Mouse (Mus musculus) cerebral cortex, adult 2 months (tissue): ENCODE measurements around the gene Sds.

Source experiments
- WGBS: fragments of 180-500 bp; shearing (Covaris S2); methylation state at CpG from one replicate; pipeline ENCODE4 v1.1.7; 2018; 5-methylcytosine and 5-hydroxymethylcytosine counted together

The Sds gene

GRCm38 (mm10) chr5:120476296-120476695 is at the start of gene Sds:
Gene Sds, plus strand, starts transcription at chr5:120476526.
- 22% methylated on average over 13 of the region's 13 CpGs for WGBS

GRCm38 (mm10) chr5:120426572-120426971 is 49.8 kb upstream of the Sds start:
- 4% methylated on average over 10 of the region's 10 CpGs for WGBS

GRCm38 (mm10) chr5:120427451-120427938 is 48.8 kb upstream of the Sds start:
- 2% methylated on average over 33 of the region's 33 CpGs for WGBS

GRCm38 (mm10) chr5:120428189-120428838 is 48.0 kb upstream of the Sds start:
- WGBS, result 6% methylated on average over 21 of the region's 21 CpGs

- 8% methylated on average over 5 of the region's 6 CpGs for WGBS
These were observed 47.3 kb upstream of the Sds start for GRCm38 (mm10) chr5:120428990-120429389.

- WGBS, result 45% methylated on average over 6 of the region's 6 CpGs
These were observed 46.6 kb upstream of the Sds start for GRCm38 (mm10) chr5:120429692-120430091.

GRCm38 (mm10) chr5:120431001-120431583 is 45.2 kb upstream of the Sds start:
- 4% methylated on average over 30 of the region's 30 CpGs for WGBS

- 1% methylated on average over 69 of the region's 69 CpGs for WGBS
These were observed 44.5 kb upstream of the Sds start, which contains the start of gene Lhx5 for GRCm38 (mm10) chr5:120431649-120432485. Gene Lhx5, plus strand, starts transcription at chr5:120431699.

- 2% methylated on average over 9 of the region's 9 CpGs for WGBS
These were observed 43.8 kb upstream of the Sds start for GRCm38 (mm10) chr5:120432486-120433015.

GRCm38 (mm10) chr5:120433135-120433760 is 43.1 kb upstream of the Sds start:
- 6% methylated on average over 13 of the region's 13 CpGs for WGBS

GRCm38 (mm10) chr5:120434231-120434735 is 42.0 kb upstream of the Sds start:
- 5% methylated on average over 21 of the region's 21 CpGs for WGBS

- WGBS, result 1% methylated on average over 44 of the region's 44 CpGs
These were observed 41.2 kb upstream of the Sds start for GRCm38 (mm10) chr5:120435006-120435681.

- under 1% methylated on average over 46 of the region's 47 CpGs for WGBS
These were observed 40.4 kb upstream of the Sds start for GRCm38 (mm10) chr5:120435731-120436501.

- WGBS, result 2% methylated on average over 18 of the region's 18 CpGs
These were observed 39.3 kb upstream of the Sds start for GRCm38 (mm10) chr5:120436885-120437495.

- WGBS, result 5% methylated on average over 17 of the region's 17 CpGs
These were observed 38.8 kb upstream of the Sds start for GRCm38 (mm10) chr5:120437539-120437938.

- under 1% methylated on average over 33 of the region's 33 CpGs for WGBS
These were observed 38.3 kb upstream of the Sds start for GRCm38 (mm10) chr5:120437986-120438385.

- WGBS, result 7% methylated on average over 13 of the region's 13 CpGs
These were observed 37.9 kb upstream of the Sds start for GRCm38 (mm10) chr5:120438469-120438868.

GRCm38 (mm10) chr5:120438991-120439710 is 37.2 kb upstream of the Sds start:
- 17% methylated on average over 27 of the region's 27 CpGs for WGBS
